Mouse (Mus musculus) subcutaneous adipose tissue, adult 2 months (tissue): ENCODE results near the gene Slx. TPM values are rescaled to one million over a fixed set of nuclear protein-coding genes. Genes with fewer than 3 reads are reported as not detected.

Experiments
- polyA plus RNA-seq: library from polyadenylated mRNA; depleted of rRNA; stranded (reverse); fragments of >200 nt; gene quantifications from 2 replicates; pipeline ENCODE4 v1.2.3, GENCODE M21; 2012; ENCODE audit warnings: low replicate concordance; rRNA removed

Gene Slx
- not detected in 2 replicates for polyA plus RNA-seq

GRCm38 (mm10) chrX:26545465-26545864, at the start of gene Slx:
Gene Slx, minus strand, starts transcription at chrX:26545565.

Other genes with a start within 250 kb of the Slx start
- not detected in 2 replicates for gene Gm2030, start 235.5 kb downstream of the Slx start, polyA plus RNA-seq
- gene Gm14525, start 157.1 kb upstream of the Slx start, polyA plus RNA-seq: not detected in 2 replicates